Mouse (Mus musculus): ENCODE data around the gene Polr2l. TPM values are rescaled to one million over a fixed set of nuclear protein-coding genes. Genes with fewer than 3 reads are reported as not detected.
A peak's percentile ranks its signal among the peaks of the same experiment; 100 is the strongest.
"Not testable (repeated sequence)": the region's sequence is repeated elsewhere in the genome, so short reads cannot be mapped to it uniquely, and the experiment has no call there.

The Polr2l gene
- polyA plus RNA-seq, 1 experiment from 2014 or later = 57.1 TPM

DNA sequence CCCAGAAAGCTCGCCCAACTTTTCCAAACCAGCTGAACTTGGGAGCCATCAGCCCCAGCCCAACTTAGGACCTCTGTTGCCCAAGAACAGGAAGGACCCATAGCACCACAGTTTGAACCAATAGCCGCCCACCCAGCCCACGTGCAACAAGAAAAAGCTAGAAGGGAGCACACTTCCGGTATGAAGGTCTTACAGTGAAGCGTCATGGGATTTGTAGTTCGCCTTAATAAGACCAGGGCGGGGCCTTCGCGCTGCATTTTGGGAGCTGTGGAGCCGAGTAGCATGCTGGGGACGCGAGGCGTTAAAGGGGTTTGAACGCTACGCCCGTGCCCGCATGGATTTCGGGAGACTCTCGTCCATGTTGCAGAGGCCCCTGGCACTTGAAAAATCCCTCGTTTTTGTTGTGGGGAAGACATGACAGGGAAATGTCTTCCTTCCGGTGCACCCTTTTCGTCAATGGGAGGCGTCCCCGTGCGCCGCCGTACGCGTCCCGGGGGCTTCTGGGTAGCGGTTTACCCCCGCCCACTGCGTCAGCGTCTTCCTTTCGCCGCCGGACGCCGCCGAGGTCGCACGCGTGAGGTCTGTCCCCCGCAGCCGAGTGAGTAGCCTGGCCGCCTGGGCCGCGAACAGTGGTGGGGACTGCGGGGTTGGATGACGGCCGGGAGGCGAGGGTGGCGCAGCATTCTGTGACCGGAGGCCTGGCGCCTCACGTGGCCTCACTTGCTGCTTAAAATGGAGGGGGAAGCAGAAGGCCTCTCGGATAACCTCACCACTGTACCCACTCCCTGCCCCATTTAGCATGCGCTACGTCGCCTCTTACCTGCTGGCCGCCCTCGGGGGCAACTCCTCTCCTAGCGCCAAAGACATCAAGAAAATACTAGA, 27.6 kb downstream of the Polr2l start, which contains the start of gene Rplp2:
Gene Rplp2, plus strand, starts transcription at position 261 of the 882 bp plus-strand sequence.
- H3K9me3 ChIP-seq (ENCODE audit: control insufficient read depth, low read length) = no peaks in the 10 kb centered on the region
- peak within 1 kb of the TSS; percentile 88 for H3K27ac ChIP-seq (ENCODE audit: low read length)
- peak within 1 kb of the TSS; percentile 91 for H3K9ac ChIP-seq (ENCODE audit: low read depth, low read length)
- WGBS = under 1% methylated on average over 63 of the region's 63 CpGs
- peak within 1 kb of the TSS; percentile 63 for H3K4me2 ChIP-seq (ENCODE audit: low read depth, low read length)
- ATAC-seq = peak; percentile 90
- peak within 1 kb of the TSS; percentile 77 for H3K4me3 ChIP-seq (ENCODE audit: low read length)
- H3K4me1 ChIP-seq (ENCODE audit: control insufficient read depth, insufficient read depth, low read length) = peaks cover 32% of the 10 kb centered on the region
- H3K36me3 ChIP-seq (ENCODE audit: control insufficient read depth, insufficient read depth, low read length) = peaks cover 14% of the 10 kb centered on the region; the same call in 1 of the 2 replicates
- H3K27me3 ChIP-seq (replicated peaks; ENCODE audit: control insufficient read depth, insufficient read depth, low read length) = no peaks in the 10 kb centered on the region

GRCm38 (mm10) chr7:141446374-141446773, 28.6 kb downstream of the Polr2l start:
- not testable (repeated sequence) for H3K9ac ChIP-seq (ENCODE audit: low read depth, low read length); H3K9me3 ChIP-seq (ENCODE audit: control insufficient read depth, low read length); H3K27ac ChIP-seq (ENCODE audit: low read length); H3K27me3 ChIP-seq (replicated peaks; ENCODE audit: control insufficient read depth, insufficient read depth, low read length); ATAC-seq
- peak overlapping the region; percentile 77; the same call in 1 of the 2 replicates for H3K4me3 ChIP-seq (ENCODE audit: low read length)
- peaks cover 34% of the 10 kb centered on the region for H3K4me1 ChIP-seq (ENCODE audit: control insufficient read depth, insufficient read depth, low read length)
- peaks cover 10% of the 10 kb centered on the region; the same call in 1 of the 2 replicates for H3K36me3 ChIP-seq (ENCODE audit: control insufficient read depth, insufficient read depth, low read length)
- peak overlapping the region; percentile 52; the same call in 1 of the 2 replicates for H3K4me2 ChIP-seq (ENCODE audit: low read depth, low read length)
- 67% methylated on average over 3 of the region's 3 CpGs for WGBS

DNA sequence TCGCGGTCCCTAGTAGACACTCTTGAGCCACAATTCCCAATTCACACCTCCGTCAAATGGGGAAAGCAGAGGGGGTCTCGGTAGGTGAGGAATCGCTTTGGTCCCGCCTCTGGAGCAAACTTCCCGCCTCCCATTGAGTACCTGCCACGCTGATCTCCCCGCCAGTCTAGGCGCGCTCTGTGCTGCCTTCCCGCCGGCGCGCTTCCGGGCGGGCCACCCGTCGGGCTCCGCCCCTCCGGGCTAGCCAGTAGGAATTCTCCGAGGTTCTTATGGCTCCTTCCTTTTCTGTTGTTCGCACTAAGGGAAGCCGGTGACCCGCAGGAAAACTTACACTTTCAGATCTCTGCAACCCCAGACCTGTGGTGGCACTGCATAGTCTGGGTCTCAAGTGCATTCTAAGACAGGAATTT, 31.1 kb downstream of the Polr2l start, which contains the start of gene Pidd1:
Gene Pidd1, minus strand, starts transcription at position 198 of the 410 bp plus-strand sequence.
- H3K27me3 ChIP-seq (replicated peaks; ENCODE audit: control insufficient read depth, insufficient read depth, low read length) = no peaks in the 10 kb centered on the region
- H3K4me2 ChIP-seq (ENCODE audit: low read depth, low read length) = peak within 1 kb of the TSS; percentile 97
- peak within 1 kb of the TSS; percentile 81 for H3K27ac ChIP-seq (ENCODE audit: low read length)
- 0 out of 2 replicates have a peak, but pooled peaks cover 2% of the 10 kb centered on the region for H3K36me3 ChIP-seq (ENCODE audit: control insufficient read depth, insufficient read depth, low read length)
- H3K9ac ChIP-seq (ENCODE audit: low read depth, low read length) = peak within 1 kb of the TSS; percentile 71
- no peaks in the 10 kb centered on the region for H3K9me3 ChIP-seq (ENCODE audit: control insufficient read depth, low read length)
- peak within 1 kb of the TSS; percentile 64 for H3K4me3 ChIP-seq (ENCODE audit: low read length)
- ATAC-seq = peak; percentile 70
- H3K4me1 ChIP-seq (ENCODE audit: control insufficient read depth, insufficient read depth, low read length) = peaks cover 28% of the 10 kb centered on the region
- WGBS = 0% methylated on average over 25 of the region's 25 CpGs

- 15% methylated on average over 12 of the region's 12 CpGs for WGBS
- H3K36me3 ChIP-seq (ENCODE audit: control insufficient read depth, insufficient read depth, low read length) = 0 out of 2 replicates have a peak, but pooled peaks cover 3% of the 10 kb centered on the region
- H3K9me3 ChIP-seq (ENCODE audit: control insufficient read depth, low read length) = no peaks in the 10 kb centered on the region
- H3K9ac ChIP-seq (ENCODE audit: low read depth, low read length) = peak overlapping the region; percentile 71
- no peaks in the 10 kb centered on the region for H3K27me3 ChIP-seq (replicated peaks; ENCODE audit: control insufficient read depth, insufficient read depth, low read length)
- peak overlapping the region; percentile 64 for H3K4me3 ChIP-seq (ENCODE audit: low read length)
- ATAC-seq = peak; percentile 5
- H3K27ac ChIP-seq (ENCODE audit: low read length) = peak overlapping the region; percentile 63
- H3K4me1 ChIP-seq (ENCODE audit: control insufficient read depth, insufficient read depth, low read length) = peaks cover 22% of the 10 kb centered on the region
- peak overlapping the region; percentile 97 for H3K4me2 ChIP-seq (ENCODE audit: low read depth, low read length)
Observed at GRCm38 (mm10) chr7:141443081-141443821, 31.7 kb downstream of the Polr2l start.

- WGBS = 90% methylated on average over 13 of the region's 13 CpGs
- peaks cover 21% of the 10 kb centered on the region for H3K4me1 ChIP-seq (ENCODE audit: control insufficient read depth, insufficient read depth, low read length)
- H3K4me2 ChIP-seq (ENCODE audit: low read depth, low read length) = peak overlapping the region; percentile 97
Observed at GRCm38 (mm10) chr7:141442199-141442598, 32.7 kb downstream of the Polr2l start.

DNA sequence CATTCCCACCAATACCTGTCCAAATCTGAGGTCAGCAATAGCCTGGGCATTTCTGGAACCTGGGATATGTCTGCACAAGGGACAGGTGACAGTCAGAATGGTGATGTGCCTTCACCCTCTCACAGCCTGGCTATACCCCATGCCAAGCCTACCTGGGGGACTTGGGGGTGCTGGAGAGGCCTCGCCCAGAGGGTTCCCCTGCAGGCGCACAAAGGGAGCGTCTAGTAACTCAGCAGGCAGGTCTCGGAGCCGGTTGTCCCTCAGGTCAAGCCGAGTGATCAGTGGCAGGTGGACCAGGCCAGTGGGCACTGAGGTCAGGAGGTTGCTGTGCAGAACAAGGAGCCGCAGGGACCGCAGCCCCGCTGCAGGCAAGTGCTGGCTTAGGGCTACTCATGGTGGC, 33.5 kb downstream of the Polr2l start:
- H3K27me3 ChIP-seq (replicated peaks; ENCODE audit: control insufficient read depth, insufficient read depth, low read length) = no peaks in the 10 kb centered on the region
- no peak overlapping the region for H3K4me3 ChIP-seq (ENCODE audit: low read length)
- H3K4me1 ChIP-seq (ENCODE audit: control insufficient read depth, insufficient read depth, low read length) = peaks cover 23% of the 10 kb centered on the region
- H3K36me3 ChIP-seq (ENCODE audit: control insufficient read depth, insufficient read depth, low read length) = peaks cover 5% of the 10 kb centered on the region; the same call in 1 of the 2 replicates
- 88% methylated on average over 9 of the region's 9 CpGs for whole genome bisulfite sequencing
- ATAC-seq = no peak
- no peak overlapping the region for H3K4me2 ChIP-seq (ENCODE audit: low read depth, low read length)
- H3K9ac ChIP-seq (ENCODE audit: low read depth, low read length) = peak overlapping the region; percentile 71; the same call in 1 of the 2 replicates
- no peaks in the 10 kb centered on the region for H3K9me3 ChIP-seq (ENCODE audit: control insufficient read depth, low read length)
- no peak overlapping the region for H3K27ac ChIP-seq (ENCODE audit: low read length)

More at GRCm38 (mm10) chr7:141442199-141442598, 32.7 kb downstream of the Polr2l start:
- Histone ChIP-seq H3K36me3 (ENCODE audit: control insufficient read depth, insufficient read depth, low read length) (peaks cover 5% of the 10 kb centered on the region; the same call in 1 of the 2 replicates), H3K9ac (ENCODE audit: low read depth, low read length) (peak overlapping the region; percentile 71), H3K4me3 (ENCODE audit: low read length) (peak overlapping the region; percentile 64; the same call in 1 of the 2 replicates), H3K27ac (ENCODE audit: low read length) (no peak overlapping the region), H3K27me3 (replicated peaks; ENCODE audit: control insufficient read depth, insufficient read depth, low read length) (no peaks in the 10 kb centered on the region), H3K9me3 (ENCODE audit: control insufficient read depth, low read length) (no peaks in the 10 kb centered on the region)
- ATAC-seq = no peak

DNA sequence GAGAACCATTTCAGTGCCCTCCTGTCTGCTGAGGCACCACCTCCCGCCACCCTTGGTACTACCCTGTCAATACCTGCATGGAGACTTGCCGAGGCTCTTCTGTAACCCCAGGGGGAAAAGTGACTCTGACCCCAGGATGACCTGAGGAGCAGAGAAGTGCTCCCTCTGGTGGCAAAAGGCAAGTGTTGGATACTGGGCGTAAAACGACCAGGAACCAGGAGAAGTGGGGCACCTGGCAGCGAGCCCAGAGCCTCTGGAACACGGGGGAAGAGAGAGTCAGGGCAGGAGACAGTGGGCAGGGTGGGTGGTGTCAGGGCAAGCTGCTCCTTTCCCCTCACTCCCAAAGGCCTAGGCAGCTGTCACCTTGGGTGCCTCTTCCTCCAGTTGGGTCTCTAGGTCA, 34.3 kb downstream of the Polr2l start:
- WGBS = 23% methylated on average over 6 of the region's 6 CpGs
- no peaks in the 10 kb centered on the region for H3K9me3 ChIP-seq (ENCODE audit: control insufficient read depth, low read length)
- no peak overlapping the region for H3K4me3 ChIP-seq (ENCODE audit: low read length)
- H3K4me2 ChIP-seq (ENCODE audit: low read depth, low read length) = no peak overlapping the region
- peaks cover 5% of the 10 kb centered on the region; the same call in 1 of the 2 replicates for H3K36me3 ChIP-seq (ENCODE audit: control insufficient read depth, insufficient read depth, low read length)
- ATAC-seq = no peak
- peaks cover 30% of the 10 kb centered on the region for H3K4me1 ChIP-seq (ENCODE audit: control insufficient read depth, insufficient read depth, low read length)
- no peak overlapping the region for H3K27ac ChIP-seq (ENCODE audit: low read length)
- H3K9ac ChIP-seq (ENCODE audit: low read depth, low read length) = no peak overlapping the region
- no peaks in the 10 kb centered on the region for H3K27me3 ChIP-seq (replicated peaks; ENCODE audit: control insufficient read depth, insufficient read depth, low read length)

- ATAC-seq = no peak
- H3K27me3 ChIP-seq (replicated peaks; ENCODE audit: control insufficient read depth, insufficient read depth, low read length) = no peaks in the 10 kb centered on the region
- H3K9me3 ChIP-seq (ENCODE audit: control insufficient read depth, low read length) = no peaks in the 10 kb centered on the region
- no peak overlapping the region for H3K27ac ChIP-seq (ENCODE audit: low read length)
- H3K4me3 ChIP-seq (ENCODE audit: low read length) = no peak overlapping the region
- no peak overlapping the region for H3K9ac ChIP-seq (ENCODE audit: low read depth, low read length)
- H3K4me1 ChIP-seq (ENCODE audit: control insufficient read depth, insufficient read depth, low read length) = peaks cover 37% of the 10 kb centered on the region
- WGBS = 95% methylated on average over 11 of the region's 11 CpGs
- H3K36me3 ChIP-seq (ENCODE audit: control insufficient read depth, insufficient read depth, low read length) = peaks cover 5% of the 10 kb centered on the region; the same call in 1 of the 2 replicates
- no peak overlapping the region for H3K4me2 ChIP-seq (ENCODE audit: low read depth, low read length)
Observed at GRCm38 (mm10) chr7:141439811-141440210, 35.1 kb downstream of the Polr2l start.
